Mouse (Mus musculus): ENCODE measurements around the gene Chrnb1.

Gene Chrnb1

DNA sequence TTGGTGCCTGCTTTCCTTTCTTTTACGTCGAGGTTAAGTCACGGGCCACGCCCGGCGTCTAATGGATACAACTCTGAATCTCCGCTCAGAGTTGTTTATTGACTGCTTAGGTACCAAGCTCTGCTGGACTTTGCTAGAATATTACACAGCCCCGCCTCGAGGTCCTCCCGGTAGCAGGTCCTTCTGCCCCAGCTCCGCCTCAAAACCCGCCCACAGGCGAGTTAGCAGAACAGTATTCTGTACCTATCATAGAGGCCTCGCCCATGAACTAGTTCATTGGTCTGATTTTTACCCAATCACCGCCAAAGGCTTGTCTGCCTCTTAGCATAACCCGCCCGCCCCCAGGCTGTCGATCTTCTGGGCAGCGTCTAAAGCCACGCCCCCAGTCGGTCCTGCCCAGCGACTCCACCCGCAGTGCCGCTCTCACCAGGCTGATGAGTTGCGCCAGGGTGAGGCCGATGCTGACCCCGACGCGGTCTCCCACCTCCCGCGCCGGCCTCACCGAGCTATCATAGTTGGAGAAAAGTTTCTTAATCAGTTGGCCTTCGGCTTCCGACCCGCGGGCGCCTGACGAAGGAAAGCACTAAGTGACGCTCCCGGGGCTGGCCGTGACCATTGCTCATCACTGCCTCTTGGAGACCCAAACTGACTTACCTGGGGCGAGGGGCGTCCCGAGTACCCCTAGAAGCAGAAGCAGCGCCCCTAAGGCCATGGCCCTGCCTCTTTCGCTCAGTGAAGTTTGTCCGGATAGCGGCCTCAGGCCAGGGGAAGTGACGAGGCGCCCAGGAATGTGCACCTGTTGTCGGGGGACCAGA, at the start of gene Chrnb1:
Gene Chrnb1, minus strand, starts transcription at position 776 of the 815 bp plus-strand sequence.
- peak; percentile 100 for DNase-seq

DNA sequence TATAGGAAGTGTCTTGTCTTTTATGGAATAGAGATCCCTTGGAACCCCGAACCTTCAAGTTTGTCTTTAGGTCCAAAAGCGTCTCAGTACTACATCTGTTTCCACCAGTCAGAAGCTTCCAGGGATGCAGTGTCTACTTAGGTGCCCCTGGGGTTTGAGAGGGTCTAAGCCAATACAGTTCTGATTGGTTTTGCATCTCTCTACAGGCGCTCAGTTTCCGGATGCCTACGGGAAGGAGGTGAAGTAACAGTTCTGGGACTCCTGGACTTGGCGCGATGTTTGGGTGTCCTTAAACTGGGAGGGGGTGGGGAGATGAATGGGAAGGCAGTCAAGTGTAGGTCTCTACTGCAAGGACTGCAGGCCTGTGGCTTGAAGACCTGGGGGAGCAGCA, 43.0 kb upstream of the Chrnb1 start:
- no peak for DNase-seq

DNA sequence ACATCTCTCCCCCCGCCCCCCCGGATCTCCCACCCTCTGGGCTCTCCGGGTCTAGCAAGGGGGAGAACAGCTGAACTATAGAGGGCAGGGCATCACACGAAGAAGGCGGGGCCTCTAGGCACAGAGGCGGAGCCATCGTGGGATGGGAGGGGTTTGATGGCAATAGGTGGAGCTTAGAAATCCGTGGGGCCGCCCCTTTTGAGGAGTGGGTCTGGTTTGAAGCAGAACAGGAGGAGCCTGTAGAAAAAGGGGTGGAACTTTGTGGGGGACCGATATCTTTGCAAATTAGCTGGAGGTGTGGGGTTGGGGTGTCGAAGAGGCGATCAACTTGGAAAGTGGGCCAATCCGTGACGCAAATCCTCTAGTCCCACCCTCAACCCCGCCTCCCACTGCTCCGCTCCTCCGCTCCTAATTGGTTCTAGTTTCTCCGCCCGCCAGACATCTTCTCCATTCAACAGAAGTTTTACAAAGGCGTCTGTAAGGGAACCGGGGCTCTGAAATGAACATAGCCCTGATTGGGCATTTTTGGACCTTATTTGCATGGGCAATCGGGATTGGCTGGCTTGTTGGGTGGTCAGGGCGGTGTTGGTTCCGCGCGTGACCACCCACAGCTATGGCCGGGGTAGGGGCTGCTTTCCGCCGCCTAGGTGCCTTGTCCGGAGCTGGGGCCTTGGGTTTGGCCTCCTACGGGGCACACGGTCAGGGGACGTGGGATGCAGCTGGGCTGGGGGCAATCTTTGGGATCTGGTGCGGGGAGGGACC, 42.4 kb upstream of the Chrnb1 start, which contains the start of gene Tmem256:
Gene Tmem256, plus strand, starts transcription at position 563 of the 762 bp plus-strand sequence.
- DNase-seq: peak; percentile 100

DNA sequence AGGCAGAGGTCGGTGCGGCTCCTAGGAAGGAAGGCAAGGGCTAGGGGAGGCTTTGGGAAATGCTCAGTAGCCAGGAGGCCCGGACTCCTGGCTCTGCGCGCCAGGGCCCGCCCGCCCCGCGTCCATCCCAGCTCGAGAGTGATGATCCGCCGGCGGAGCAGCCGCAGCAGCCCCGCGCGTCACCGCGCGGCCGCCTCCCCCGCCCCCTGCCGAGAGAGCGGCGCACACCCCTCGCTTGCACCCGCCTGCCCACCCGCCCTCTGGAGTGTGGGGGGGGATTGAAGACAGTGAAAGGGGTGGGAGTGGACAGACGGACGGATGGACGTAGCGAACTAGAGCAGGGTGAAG, 41.8 kb upstream of the Chrnb1 start, which contains the start of gene Nlgn2:
Gene Nlgn2, minus strand, starts transcription at position 181 of the 348 bp plus-strand sequence.
- no peak for DNase-seq

DNA sequence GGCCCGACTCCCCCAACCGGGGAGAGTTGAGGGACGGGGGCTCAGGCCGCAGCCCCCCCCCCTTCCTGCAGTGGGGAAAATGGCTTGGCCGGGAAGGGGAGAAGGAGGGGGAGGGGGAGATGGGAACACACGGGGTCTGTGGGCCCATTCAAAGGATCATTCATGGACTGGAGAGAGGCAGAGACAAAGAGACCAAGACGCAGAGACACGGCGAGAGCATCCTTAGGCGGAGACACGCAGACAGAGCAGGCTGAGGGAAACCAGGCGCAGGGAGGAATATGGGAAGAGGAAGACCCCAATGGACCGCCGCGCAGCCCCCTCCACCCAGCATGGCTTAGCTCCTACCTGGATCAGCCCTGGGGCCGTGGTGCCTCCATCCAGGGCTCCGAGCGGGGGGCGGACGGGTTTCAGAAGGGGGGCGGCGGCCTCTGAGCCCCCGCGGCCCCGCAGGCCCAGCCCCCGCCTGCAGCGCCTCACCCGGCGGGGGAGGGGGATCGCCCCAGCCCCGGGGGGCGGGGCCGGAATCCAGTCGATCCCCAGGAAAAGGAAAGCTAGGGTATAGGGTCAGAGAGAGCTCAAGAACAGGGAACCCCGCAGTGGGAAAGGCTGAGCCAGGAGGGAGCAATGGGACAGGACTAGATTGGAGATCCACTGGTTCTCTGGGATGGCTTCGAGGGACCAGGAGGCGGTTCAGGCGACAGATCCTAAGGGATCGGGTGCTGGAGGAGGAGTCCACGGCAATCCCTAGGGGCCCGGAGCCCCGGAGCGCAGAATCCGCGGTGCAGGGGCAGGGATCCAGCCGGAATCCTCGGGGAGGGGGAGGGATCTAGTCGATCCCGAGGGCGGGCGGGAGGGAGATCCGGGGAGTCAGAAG, 41.2 kb upstream of the Chrnb1 start:
- DNase-seq: peak; percentile 98

DNA sequence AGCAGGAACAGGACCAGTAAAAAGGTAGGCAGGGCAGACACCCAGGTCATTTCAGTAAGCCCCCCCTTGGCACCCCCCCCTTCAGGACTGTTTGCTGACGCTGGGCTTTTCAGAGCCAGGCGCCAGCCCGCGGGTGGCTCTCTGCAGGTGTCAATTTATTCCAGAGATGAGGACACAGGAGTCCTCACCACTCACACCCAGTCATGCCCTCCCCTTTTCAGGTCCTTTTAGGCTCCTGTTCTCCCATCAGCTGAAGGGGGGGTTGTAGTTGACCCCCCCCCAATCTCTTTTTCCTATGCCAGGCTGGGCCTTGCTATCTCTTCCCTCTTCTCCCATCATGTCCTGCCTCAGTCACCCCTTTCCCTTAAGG, 40.2 kb upstream of the Chrnb1 start:
- DNase-seq: no peak

DNA sequence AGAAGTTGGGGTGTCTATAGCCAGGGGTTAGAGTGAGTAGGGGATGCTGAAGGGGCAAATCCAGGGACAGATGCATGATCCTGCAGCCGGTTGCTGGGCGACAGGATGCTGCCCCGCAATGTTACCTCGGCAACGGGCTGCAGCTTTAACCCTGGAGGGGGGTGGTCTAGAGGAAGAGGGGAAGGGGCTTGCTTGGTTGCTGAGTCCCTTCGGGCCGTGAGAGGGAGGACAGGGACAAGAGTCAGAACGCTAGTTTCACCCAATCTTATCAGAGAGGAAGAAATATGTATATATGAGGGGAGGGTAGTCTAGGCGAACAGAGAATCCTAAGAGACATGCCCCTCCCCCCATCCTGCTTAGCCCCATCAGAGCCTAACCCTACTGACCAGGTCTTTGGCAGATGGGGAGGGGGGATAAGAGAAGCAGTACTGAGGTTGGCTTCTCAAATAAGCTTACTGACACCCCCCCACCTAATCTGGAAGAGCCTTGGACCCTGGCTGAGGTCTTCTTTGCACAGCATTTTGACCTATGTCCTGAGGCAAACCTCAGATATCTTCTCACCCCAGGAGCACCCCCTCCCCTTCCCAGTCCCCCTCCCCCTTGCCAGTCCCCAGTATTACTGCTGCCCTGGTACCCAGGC, 39.7 kb upstream of the Chrnb1 start:
- DNase-seq: no peak

DNA sequence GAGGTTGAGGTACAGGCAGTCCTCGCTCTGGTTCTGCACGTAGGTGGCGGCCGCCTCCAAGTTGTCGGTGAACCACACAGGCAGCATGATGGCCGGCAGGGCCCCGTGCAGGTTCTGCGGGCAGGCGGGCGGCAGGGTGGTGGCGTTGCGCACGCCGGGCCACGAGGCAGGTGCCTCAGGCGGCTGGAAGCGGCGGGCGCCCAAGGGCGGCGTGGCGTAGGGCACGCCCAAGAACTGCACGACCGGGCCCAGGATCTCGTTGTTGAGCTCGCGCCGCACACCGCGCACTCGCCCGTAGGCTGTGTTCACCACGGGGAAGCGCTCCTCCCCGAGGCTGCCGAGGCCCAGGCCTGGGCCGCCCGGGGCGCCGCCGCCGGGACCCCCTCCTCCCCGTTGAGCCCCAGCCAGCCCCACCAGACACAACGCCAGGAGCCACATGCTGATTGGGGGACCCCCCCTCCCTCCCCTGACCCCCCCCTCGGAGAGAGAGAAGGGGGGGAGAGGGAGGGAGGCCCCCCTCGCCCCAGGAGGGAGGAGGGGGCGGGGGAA, 38.3 kb upstream of the Chrnb1 start:
- DNase-seq: no peak

DNA sequence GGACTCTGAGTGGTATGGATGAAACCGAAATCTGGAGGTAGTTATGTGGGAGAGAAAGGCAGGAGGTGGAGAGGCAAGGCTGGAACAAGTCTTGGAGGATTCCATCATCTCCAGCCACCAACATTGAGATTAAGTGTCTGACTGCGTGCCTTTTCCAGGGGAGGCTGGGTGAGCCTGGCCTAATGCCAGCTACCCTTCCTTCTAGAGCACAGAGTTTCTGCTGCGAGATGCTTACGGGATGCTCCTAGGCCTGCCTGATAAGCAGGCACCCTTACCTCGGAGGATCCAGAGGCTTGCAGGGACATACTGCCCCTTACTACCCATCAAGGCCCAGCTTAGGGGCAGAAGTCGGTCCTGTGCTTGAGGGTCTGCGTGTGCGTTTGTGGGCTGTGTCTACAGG, 37.8 kb upstream of the Chrnb1 start:
- no peak for DNase-seq

DNA sequence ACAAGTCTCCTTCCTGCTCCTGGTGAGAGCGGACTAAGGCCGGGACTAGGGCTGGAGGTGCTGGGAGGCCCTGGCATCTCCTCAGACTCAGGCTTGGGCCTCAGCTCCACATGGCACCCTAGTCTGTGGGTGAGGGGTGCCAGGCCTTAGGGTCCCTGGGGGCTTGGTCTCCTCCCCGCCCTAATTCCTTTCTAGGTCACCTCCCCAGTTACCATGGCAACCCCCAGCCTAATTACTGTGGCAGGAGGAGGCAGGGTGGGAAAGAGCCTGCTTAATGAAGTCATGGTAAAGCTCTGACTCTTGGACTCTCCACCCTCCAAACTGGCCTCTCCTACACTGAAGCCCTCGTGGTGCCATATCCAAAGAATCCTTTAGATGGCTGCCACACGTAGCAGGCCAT, 33.1 kb upstream of the Chrnb1 start:
- no peak for DNase-seq

DNA sequence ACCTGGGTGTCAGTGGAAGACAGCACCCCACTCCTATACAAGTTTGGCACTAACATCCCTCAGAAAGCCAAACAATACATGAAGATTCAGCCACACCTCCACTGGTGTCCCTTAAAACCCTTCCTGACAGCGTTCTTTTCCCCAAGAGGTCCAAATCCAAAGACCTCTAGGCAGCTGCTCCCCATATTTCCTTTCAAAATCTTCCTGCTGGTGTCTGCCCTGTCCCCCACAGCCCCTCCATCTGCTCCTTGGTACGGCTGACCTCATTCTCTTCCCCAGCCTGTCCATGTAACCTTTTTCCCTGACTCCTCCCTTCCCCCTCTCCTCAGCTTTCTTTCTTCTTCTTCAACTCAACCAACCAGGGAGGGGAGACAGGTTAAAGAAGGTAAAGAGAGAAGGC, 27.7 kb upstream of the Chrnb1 start:
- no peak for DNase-seq

DNA sequence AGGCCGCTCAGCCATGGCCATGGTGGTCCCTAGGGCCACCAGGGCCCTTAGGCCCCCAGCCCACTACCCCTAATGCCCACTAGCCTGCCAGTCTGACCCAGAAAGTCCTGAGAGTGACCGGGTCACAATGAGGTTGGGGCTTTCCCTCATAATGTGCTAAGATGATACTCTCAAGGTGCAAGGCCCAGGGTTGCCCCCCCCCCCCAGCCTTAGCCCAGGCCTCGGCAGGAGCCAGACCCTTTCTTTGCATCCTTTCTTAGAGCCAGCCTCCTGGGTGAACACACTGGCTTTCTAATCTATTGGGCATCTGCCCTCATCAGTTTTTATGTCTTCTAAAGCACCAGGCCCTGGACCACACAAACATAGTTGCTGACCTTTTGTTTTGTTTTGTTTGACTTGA, 26.3 kb upstream of the Chrnb1 start, which contains the start of gene Spem1:
Gene Spem1, minus strand, starts transcription at position 101 of the 400 bp plus-strand sequence.
- DNase-seq: no peak

DNA sequence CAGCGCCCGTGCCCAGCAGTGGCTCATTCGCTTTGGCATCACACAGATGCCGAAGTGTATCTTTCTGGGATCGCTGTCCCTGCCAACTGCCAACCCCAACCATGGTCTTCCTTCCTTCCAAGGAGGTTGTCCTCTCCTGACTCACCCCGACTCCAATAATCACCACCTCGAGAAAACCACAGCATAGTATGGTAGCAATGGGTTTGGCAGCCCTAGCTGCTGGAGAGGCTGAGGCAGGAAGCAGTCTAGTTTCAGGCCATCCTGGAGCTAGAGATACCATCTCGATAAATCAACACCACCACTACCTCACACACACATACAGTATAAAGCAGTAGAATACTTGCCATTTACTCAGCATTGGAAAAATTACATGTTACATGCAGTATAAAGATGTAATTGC, 23.1 kb upstream of the Chrnb1 start:
- no peak for DNase-seq

DNA sequence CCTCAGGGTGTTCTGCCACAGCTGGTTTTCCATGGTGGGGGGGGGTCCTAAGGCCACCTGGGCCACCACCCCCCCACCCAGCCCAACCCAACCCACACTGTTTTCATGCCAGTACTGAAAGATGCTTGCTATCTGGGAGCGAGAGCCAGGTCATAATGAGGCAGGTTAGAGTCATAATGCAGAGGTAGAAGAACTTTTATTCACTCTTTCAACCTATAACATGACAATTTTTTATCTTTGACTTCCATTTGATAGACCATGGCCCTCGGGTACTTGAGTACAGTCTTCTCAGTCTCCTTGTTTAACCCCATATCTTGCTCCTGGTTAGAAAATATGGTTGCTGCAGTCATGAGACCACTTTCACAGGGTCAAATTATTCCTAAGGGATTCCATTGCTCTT, 22.6 kb upstream of the Chrnb1 start, which contains the start of gene Spem2:
Gene Spem2, minus strand, starts transcription at position 101 of the 400 bp plus-strand sequence.
- DNase-seq: no peak

DNA sequence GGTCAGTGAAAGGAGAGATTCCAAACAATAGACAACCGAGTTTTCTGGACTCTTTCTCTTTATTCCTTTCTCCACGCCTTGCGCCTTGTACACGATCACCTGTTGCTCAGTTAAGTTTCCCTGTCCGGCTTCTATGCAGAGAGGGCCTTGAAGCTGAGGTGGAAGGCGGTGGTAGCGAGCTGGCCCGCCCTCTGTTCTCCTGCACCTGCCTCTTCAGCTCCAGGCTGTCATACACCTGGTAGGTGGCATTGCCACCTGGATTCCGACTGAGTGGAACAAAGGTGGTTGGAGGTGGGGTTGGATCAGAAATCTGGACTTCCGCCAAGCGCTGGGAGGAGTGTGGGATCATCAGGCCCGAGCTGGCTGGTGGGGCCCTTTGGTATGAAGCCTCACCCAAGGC, 20.8 kb upstream of the Chrnb1 start:
- DNase-seq: no peak

DNA sequence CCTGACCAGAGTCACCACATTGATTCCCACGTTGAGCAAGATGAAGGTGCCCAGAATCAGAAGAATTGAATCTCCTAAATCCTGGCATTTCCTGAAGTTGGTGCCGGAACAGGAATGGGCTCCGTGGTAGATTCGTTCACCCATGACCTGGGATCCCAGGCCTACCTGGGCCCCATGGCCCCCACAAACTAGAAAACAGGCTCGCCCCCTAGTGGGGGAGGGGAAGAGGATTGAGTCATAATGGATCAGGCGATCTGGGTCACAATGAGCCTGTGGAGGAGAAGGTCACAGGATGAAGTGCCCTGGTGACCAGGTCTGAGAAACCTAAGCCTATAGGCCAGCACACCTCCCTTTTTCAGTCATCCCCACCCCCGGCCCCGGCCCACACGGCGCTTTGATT, 19.4 kb upstream of the Chrnb1 start, which contains the start of gene Gm39566:
Gene Gm39566, minus strand, starts transcription at position 144 of the 400 bp plus-strand sequence.
- no peak for DNase-seq

DNA sequence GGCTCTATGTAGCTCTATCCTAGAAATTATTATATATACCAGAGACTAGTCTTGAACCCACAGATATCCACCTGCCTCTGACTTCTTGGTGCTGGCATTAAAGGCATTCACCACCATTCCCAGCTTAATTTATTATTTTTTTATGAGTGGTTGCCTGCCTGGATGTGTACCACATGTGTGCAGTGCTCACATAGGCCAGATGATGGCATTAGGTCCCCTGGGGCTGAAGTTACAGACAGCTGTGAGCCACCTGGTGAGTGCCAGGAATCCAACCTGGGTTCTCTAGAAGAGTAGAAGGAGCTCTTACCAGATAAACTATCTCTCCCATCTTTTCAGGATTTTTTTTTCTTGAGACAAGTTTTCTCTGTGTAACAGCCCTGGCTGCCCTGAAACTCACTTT, 14.5 kb upstream of the Chrnb1 start:
- DNase-seq: no peak

DNA sequence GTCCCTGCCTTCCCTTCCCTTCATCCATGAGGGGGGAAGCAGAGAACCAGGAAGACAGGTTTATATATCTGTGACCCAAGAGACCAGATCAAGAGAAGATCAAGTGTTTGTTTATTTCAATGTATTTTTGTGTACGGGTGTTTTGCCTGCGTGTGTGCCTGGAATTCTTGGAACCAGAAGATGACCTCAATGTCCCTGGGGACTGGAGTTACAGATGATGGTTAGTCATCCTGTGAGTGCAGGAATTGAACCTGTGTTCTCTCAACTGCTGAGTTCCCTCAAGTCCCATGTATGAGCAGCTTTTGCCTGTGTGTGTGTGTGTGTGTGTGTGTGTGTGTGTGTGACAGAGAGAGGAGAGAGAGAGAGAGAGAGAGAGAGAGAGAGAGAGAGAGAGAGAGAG, 11.9 kb upstream of the Chrnb1 start:
- no peak for DNase-seq

DNA sequence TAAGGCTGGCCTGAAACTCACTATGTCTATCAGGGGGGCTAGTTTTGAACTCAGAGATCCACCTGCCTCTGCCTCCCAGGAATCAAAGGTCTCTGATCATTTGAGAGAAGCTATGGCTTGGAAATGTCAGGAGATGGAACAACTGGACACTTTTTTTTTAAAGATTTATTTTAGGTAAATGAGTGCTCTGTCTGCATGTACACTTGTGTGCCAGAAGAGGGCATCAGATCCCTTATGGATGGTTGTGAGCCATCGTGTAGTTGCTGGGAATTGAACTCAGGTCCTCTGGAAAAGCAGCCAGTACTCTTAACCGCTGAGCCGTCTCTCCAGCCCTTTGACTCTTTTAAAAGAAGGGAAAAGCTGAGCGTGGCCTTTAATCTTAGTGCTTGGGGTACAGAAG, 10.6 kb upstream of the Chrnb1 start:
- no peak for DNase-seq

DNA sequence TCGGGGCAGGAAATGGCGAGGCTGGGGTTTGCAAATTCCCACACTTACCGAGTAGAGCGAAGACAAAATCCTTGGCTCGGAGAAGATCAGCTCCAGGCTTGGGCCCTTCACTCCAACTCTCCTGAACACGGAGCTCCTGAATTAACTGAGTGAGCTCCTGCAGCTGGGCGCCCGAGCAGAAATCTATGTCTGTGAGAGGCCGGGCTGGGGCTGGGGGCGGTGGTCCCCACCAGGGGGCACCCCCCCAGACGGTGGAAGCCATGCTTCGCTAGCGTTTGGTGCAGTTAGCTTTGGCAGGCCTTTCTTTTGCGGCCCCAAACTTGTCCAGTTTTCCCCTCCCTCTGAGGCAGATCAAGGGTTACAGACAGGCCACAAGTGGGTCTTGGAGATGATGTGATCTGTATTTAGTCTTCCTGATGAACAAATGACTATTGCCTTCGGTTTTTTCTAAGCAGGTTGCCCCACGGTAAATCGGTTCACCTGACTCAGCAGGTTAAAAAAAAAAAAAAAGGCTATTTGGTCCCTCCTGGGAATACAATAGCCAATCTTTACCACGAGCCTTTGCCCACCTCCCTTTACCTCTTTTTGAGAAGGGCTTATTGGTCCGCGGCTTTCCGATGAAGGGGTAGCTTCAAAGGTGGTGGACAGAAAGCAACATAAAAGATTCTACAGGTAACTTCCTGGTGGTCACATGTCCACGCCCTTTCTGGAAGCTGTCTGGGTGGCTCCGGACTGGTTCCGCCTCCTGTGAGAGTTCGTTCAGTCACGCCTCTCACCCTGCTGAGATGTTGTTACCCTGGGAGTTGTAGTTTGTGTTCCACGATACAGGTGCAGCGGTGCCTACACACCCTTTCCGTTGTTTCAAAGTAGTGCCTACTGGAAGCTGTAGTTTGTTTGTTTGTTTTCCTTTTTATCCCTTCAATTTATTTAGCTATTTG, 9.5 kb upstream of the Chrnb1 start, which contains the start of gene Tmem102:
Gene Tmem102, minus strand, starts transcription at position 653 of the 938 bp plus-strand sequence.
- peak; percentile 91 for DNase-seq

DNA sequence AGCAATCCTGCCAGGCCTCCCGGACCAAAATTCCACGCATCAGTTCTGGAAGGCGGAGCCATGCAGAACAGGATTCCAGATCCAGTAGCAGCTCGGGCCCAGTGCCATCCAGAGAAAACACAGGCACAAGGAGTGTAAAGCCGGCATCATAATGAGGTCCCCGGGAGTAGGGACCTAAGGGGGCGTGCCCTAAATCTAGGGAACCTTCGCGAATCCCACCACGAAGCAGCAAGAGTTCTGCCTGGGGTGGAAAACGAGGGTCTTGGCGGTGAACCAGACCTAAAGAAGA, 8.9 kb upstream of the Chrnb1 start:
- peak; percentile 96 for DNase-seq

Data from heart, adult 11 months (tissue).